Mouse (Mus musculus) CH12.LX (cell line): ENCODE data around the gene Mcam.

ENCODE experiments used
- CHD1 ChIP-seq: IDR thresholded peaks from 2 replicates; pipeline ENCODE4 v1.6.1; 2012; ENCODE audit warnings: low read depth, low read length, improper control_type of control experiment, inconsistent platforms
- CTCF ChIP-seq, 2 experiments: IDR thresholded peaks in 1 of 2; conservative IDR thresholded peaks in 1 of 2; 2 replicates each; pipeline ENCODE4 v1.5.1; 2011 to 2012; ENCODE audit warnings: low read depth in 2 of 2, low read length in 2 of 2, improper control_type of control experiment in 1 of 2, inconsistent platforms in 1 of 2, mild to moderate bottlenecking in 1 of 2, moderate library complexity in 1 of 2
- MAFK ChIP-seq: IDR thresholded peaks from 2 replicates; pipeline ENCODE4 v1.6.1; 2011; ENCODE audit warnings: low read length, improper control_type of control experiment; ENCODE audit not compliant: insufficient replicate concordance
- NRF1 ChIP-seq: IDR thresholded peaks from 2 replicates; pipeline ENCODE4 v1.6.1; 2014; ENCODE audit warnings: low read depth, mild to moderate bottlenecking, inconsistent platforms, low read length, improper control_type of control experiment, moderate library complexity
- POLR2A ChIP-seq: IDR thresholded peaks from 2 replicates; pipeline ENCODE4 v1.6.1; 2011; ENCODE audit warnings: low read depth, mild to moderate bottlenecking, improper control_type of control experiment, low read length
- RAD21 ChIP-seq: IDR thresholded peaks from 2 replicates; pipeline ENCODE4 v1.6.1; 2011; ENCODE audit warnings: low read depth, mild to moderate bottlenecking, low read length, improper control_type of control experiment, moderate library complexity
- RCOR1 ChIP-seq: conservative IDR thresholded peaks from 2 replicates; pipeline ENCODE4 v1.6.1; 2012; ENCODE audit warnings: low read depth, mild to moderate bottlenecking, inconsistent platforms, low read length, improper control_type of control experiment
- SIN3A ChIP-seq: IDR thresholded peaks from 2 replicates; pipeline ENCODE4 v1.6.1; 2012; ENCODE audit warnings: low read length, improper control_type of control experiment, inconsistent platforms
- TCF12 ChIP-seq: IDR thresholded peaks from 2 replicates; pipeline ENCODE4 v1.6.1; 2014; ENCODE audit warnings: low read depth, mild to moderate bottlenecking, inconsistent platforms, low read length, improper control_type of control experiment
- USF1 ChIP-seq: IDR thresholded peaks from 2 replicates; pipeline ENCODE4 v1.6.1; 2014; ENCODE audit warnings: low read depth, mild to moderate bottlenecking, inconsistent platforms, low read length, improper control_type of control experiment
- ZNF384 ChIP-seq: IDR thresholded peaks from 2 replicates; pipeline ENCODE4 v1.6.1; 2012; ENCODE audit warnings: low read depth, low read length, improper control_type of control experiment, inconsistent platforms

- no peak for TF ChIP-seq NRF1
- TF ChIP-seq RCOR1 = no peak
- TF ChIP-seq POLR2A = no peak
- TF ChIP-seq CTCF (conservative IDR thresholded peaks at IDR 0.05 in 1 of 2, IDR thresholded peaks at IDR 0.05 in 1 of 2; ENCODE audit: low read depth in 2 of 2, low read length in 2 of 2) = no peak
- no peak for TF ChIP-seq CHD1
- no peak for TF ChIP-seq ZNF384
- TF ChIP-seq RAD21 = no peak
- TF ChIP-seq USF1 = no peak
- TF ChIP-seq SIN3A = no peak
- no peak for TF ChIP-seq TCF12
- no peak for TF ChIP-seq MAFK
Measured at GRCm38 (mm10) chr9:44141951-44142350, 7.7 kb downstream of the Mcam start.
